Mouse (Mus musculus) regulatory T cell (primary cell): ENCODE results near the gene Slc44a3.

Source experiments
- in situ Hi-C: fragments of 300-600 bp; cut with MboI, MseI; formaldehyde crosslinking; loops from one replicate; pipeline ENCODE4 v1.15.1; 2025; ENCODE audit warnings: high pct_unique_total_duplicates

Slc44a3 gene

DNA sequence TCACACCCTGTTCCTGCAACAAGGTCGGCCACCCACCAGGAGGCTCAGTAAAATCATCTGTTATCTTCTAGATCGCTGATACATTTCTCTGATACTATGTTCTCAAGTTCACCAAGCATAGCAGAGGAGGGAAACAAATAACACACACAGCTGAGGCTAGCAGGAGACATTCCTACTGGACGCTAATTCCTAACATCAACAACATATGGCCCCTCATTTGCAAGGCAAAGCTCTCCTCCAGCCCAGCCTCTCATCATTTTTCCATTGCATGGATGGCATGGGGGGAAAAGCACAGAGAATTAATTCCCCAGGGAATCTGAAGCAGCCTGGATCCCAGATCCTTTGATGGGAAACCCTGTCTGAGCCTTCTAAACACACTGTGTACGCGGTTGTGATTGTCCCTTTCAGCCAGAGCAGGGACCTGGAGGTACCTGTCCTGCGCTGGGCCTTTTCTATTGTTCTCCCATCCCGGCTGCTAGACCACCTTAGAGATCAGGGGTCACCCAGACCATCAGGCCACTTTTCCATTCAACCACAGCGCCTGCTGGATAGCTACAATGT, 27.2 kb downstream of the Slc44a3 start:
- in situ Hi-C loops = loop anchor here (5.0 to 10.0 kb wide), 2 partner anchors 193 to 340 kb away; no protein-coding TSS in a partner anchor

DNA sequence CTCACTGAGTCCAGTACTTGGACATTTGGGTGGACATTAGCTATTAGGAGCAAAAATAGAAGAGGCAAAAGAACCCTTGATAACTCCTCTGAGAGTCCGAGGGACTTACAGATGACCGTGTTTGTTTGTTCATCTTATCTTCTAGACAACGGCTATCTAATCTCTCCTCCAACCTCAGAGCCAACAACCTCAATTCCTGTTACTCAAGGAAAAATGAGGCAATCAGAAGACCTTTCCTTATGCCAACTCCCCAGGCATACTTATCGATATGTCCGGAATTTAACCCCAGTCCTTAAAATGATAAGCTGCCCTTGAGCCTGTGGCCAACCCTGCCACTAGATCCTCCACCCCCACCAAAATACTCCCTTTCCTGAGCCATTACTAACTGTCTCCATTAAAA, 31.5 kb downstream of the Slc44a3 start:
- in situ Hi-C loops = loop anchor here (5.0 to 10.0 kb wide), 2 partner anchors 188 to 336 kb away; no protein-coding TSS in a partner anchor

DNA sequence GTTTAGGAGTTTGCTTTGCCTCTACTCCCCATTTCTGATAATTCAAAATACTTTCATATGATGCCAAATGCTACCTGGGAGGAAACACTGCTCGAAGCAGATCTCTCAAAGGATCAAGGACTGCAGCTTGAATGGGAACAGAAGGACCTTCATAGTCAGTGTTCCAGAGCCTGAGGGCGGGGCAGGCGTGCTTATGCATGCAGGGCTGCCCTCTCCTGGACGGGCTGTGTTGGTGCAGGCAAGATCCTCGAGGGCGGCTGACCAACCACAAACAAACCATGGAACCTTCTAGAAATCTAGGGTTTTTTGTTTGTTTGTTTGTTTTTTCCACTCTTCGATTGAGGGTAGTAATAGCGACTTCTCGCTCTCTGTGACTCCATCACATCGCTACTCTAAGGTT, 32.0 kb downstream of the Slc44a3 start:
- in situ Hi-C loops = loop anchor here (5.0 to 10.0 kb wide), 2 partner anchors 188 to 335 kb away; no protein-coding TSS in a partner anchor

DNA sequence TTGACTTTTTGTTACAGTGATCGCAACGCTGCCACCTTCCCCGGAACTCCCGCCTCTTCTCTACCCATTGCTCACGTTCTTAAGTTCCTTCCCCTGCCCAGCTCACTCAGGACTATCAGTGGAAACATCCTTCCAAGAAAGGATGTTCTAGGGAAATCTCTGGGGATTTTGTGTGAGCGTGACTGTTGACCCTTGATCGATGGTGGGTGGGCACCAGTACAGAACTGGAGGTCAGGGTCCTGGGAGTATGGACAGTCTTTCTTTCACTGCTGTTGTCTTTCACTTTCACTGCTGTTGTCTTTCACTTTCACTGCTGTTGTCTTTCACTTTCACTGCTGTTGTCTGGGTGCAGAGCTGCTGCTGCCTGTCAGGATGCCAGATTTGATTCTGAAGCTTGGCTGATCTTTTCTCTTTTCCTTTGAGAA, 38.2 kb downstream of the Slc44a3 start:
- in situ Hi-C loops = no loop called here

DNA sequence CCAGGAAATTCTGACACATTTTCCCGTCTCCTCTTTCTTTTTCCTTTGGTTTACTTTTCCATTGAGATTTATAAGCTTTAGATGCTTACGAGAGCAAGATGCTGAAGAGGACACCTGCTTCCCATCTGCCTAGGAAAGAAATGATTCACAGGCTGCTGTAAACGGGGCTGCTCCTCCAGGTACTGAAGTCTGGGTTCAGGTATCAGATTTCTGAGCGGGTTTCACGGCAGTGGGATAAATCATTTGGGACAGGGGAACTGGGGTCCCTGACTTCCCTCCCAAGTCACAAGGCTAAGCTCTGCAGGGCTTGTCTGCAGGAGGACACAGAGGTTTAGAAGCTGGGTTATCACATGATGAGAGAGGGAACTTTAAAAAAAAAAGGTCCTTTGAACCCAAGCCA, 40.2 kb downstream of the Slc44a3 start:
- in situ Hi-C loops = no loop called here

DNA sequence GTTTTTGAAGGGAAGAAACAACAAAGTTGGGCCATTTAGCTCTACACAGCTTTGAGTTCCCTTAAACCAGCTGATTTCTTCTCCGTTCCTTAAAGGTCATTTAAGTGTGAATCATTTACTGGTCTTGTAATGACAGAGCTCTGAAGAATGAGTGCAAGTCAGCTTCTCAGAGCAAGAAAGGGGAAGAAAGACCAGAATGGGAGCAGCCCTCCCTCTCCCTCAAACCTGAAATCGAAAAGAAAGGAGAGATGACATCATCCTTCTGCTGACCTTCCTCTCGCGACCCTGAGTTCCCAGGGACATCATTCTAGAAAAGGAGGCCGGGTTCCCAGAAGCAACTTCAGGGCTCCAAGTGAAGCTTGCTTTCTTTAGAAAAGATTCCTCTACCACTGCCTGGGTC, 41.3 kb downstream of the Slc44a3 start:
- in situ Hi-C loops = no loop called here

DNA sequence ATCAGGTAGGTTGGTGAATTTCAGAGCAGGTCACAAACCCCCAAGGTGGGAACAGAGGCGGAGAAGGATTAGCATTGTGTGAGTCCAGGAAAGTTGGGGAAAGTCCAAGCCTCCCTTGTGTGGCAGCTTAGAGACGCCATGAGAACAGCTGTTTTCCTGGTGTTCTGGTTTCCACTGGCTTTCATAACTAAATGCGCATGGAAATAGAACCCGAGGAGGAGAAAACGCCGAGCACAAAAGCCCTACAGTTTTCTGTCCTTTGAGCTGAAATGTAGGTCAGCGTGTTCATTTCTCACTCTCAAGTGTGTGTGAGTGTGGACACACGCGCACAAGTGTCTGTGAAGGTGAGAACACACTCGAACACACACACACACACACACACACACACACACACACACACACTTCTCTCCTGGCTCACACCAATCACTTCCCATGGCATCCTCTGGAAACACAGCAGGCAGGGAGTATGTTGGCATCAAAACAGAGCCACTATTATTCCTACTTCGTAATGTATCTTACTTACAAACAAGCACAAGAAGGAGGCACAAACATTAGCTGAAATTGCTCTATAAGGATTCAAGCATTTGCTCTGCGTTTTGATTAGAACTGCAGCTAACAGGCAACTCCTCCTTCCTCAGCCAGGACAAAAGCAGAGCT, 42.6 kb downstream of the Slc44a3 start:
- in situ Hi-C loops = no loop called here

DNA sequence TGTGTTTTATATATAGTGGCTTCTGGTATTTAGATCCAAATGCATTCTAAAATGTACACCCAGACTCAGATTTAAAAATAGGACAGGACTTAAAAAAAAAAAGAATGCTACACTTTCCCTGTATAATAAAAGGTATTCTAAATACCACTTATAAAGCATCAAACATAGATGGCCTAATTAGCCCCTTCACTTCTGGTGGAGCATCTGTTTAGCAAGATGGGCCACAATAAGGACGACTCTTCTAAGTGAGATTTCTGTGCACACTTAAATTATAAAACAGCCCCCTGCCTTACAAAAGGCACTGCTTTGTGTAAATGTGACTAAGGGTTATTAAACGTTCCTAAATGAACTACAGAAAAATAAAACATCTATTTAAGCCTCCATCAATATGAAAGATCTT, 47.0 kb downstream of the Slc44a3 start:
- in situ Hi-C loops = no loop called here

DNA sequence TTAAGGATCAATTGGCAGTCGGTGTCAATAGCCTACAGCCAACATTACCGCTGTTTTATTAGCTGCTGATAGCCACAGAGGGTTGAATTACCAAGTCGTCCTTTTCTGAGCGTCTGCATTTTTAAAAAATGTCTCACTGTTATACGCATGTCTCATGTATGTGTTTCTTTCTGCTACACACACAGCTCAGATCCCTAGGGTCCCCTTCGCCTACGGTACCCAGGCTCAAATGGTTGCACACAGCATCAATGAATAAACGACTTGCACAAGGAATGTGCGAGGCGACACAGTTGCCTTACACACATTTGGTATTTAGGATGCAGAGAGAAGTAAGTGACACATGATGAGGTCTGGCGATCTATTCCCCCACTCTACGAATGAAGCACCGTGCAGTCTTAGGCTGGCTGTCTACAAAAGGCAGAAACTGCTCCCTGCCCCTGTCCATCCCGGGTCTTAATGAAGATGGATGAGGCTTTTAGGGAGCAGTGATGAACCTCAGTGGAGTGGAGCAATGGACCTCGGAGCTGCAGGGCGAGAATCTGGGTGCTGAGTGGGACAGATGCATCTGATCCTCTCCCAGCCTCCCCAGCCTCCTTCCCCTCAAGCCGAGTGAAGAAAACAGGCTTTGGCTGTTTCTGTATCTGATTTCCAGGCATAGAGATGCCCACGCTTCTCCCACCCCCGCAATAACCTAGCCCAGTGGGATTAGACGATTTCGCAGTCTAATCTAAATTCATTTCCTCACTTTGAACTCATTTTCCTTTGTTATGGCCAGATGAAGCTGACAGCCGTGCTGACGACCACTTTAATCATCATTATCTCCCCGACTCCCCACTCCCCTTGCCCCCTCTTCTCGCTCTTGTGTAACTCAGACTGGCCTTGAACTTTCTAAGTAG, 48.7 kb downstream of the Slc44a3 start:
- in situ Hi-C loops = no loop called here

DNA sequence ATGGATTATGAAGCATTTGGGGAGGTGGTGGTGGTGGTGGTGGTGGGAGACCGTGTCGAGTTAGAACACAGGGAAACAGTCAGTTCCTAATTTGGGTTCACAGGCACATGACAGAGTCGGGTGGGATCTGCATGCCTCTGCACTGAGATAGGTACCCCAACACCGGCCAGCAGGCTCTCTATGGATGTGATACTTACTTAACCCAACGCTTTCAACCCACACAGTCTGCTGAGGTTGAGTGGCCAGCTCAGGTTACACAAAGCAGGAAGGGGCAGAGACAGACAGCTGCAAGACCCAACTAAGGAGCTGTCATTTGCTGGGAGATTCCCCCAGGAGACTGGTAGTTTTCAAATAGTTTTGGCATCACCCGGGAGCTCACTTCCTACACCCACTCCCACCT, 50.6 kb downstream of the Slc44a3 start:
- in situ Hi-C loops = no loop called here

DNA sequence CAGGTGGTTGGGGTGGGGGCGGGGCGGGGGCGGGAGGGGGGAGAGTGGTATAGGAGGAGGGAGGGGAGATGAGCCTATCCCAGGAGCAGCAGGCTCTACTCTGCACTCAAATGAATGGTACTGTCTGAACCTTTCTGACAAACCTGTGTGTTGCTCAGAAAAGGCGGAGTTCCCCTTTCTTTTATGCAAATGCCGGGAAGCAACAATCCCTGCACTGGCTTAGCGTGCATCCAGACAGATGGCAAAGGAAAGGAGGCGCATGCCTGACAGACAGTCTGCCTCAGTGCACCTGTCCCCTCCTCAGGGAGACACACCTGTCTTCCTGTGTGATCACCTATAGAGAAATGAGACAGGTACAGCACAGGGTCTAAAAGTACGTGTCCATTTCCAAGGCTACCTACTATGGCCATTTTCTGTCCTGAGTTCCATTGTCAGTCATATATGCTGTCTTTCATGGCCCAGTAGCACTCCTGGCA, 51.2 kb downstream of the Slc44a3 start:
- in situ Hi-C loops = no loop called here

DNA sequence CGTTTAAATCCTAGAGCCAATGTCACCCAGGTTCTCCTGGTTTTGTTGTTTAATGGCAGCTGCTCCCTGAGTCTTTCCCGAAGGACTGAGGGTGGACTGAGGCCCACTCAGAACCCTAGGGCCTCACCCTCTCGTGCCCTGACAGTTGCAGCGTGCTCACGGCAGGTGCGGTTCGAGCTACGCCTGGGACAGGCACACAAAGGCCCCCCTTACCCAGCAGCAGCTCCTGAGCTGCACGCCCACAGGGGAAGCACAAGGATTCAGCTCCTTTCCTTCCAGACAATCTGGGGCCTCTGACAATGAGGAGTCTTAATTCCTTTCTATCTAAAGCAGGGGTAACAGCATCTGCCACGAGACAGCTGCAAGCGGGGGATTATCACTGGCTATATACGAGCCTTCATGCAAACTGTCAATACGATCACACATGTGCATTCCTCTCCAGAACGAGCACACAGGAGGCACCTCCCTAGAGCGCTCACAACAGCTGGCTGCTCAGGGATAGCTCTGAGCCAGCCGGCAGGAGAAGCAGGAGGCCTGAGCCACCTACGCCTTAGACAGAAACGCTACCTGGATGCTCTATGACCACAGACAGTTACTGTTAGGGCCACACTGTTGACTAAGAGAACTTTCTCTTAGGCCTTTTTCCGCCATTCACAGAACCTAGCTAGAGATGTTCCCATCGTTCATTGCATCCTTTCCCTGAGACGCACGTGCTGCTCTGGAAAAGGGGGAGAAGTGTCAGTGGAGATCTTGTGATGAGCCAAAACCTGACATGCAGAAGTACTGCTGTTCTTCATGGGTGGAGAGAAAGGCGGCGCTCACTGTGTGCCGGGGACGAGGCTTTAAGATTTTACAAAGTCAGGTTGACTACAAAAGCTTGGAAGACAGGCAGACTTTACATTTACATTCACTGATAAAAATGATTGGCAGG, 51.9 kb downstream of the Slc44a3 start:
- in situ Hi-C loops = no loop called here

DNA sequence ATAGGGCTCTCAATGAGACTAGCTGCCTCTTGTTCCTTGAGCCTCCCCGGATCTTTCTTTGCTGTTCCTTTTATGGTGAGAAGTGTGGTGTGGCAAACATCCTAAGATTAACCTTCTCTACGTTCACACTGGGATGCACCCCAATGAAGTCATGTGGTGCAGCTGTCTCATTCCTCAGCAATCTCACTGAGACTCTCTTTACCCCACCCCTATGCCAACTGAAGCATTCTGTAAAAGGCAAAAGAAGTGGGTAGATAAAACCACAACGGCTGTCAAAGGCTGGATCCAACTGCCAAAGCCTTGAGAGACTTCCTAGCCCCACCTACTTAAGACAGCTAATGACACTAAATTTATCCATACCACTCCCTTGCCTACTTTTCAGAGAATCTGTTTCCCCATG, 57.5 kb downstream of the Slc44a3 start:
- in situ Hi-C loops = no loop called here

DNA sequence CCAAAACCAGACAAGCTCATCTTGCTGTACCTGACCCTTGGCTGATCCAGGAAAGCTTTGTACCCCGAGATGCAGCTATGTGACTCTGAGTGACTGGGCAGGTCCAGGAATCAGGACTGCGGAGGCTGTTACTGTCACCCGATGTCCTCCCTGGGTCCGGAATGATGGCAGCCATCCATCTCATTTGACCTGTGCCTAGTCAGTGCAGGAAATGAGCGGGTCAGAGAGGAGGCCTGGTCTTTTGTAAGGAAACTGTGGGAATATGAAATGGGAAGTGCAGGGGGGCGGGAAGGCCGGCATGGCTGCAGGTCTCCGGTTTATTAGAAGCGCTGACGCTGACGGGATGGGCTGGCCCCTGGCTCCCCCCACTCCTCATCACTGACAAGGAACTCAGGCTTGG, 60.5 kb downstream of the Slc44a3 start:
- in situ Hi-C loops = no loop called here

DNA sequence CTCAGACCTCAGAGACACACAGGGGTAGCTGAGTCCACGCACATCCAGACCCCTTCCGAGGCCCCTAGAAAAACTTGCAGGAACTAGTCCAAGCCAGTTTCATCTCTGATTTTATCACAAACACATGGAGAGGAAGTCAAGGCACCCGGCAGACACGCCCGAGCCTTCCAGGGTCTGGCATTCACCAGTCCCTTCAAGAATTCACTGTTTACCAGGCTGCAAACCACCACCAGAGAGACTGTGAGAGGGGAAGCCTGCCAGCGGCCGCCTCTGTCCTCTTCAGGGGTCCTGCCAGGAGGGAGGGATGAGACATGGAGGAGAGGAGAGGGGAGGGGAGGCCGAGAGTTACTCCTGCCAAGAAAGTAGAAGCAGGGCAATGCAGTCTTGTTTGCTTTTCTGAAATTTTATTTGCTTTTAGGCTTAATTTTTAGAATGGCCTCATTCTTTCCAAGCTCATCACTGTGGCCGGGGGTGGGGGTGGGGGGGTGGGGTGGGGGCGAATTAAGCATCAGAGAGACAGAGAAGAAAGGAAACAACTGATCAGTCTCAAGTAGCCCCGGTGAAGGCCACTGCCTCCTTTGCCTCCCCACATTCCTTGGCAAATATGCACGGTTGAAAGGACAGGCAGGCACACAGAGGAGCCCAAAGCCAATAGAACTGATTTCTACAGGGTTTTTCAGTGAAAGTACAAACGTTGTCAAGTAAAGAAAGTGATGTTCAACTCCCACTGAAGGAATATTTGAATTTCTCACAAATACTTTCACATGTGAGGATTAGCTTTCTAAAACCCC, 62.8 kb downstream of the Slc44a3 start:
- in situ Hi-C loops = no loop called here

DNA sequence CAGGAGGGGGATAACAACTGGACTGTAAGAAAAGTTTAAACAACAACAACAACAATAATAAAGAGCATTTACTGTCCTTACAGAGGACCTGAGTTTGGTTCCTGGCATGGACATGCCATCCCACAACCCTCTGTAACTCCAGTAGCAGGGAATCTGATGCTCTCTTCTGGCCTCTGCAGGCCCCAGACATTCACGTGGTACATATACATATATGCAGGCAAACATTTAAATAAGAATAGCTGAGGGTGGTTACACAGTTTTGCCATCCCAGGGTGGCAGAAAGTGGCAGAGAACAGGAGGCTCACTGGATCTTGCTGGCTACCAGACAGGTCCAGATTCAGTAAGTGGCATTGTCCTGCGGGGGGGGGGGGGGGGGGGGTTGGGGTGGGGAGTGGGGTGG, 64.1 kb downstream of the Slc44a3 start:
- in situ Hi-C loops = no loop called here

DNA sequence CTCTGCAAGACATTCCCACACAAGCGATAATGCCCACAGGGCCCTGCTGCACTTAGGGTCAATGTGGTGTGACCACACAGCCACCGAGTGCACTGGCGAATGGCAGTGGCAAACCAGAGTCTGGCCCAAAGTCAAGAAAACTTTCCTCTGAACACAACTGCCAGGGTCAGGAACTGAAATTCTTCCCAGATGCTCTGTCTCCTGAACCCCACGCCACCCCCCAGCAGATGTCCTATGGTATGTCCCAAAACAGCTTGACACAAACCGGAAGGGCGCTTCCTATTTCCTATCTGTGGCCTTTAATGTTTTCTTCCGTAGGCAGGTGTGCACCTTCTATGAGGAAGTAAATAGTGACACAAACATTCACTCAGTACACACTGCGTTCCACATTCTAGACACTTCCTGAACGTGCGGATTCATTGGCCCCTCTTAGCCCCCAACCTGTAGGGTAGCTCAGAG, 65.1 kb downstream of the Slc44a3 start:
- in situ Hi-C loops = no loop called here

DNA sequence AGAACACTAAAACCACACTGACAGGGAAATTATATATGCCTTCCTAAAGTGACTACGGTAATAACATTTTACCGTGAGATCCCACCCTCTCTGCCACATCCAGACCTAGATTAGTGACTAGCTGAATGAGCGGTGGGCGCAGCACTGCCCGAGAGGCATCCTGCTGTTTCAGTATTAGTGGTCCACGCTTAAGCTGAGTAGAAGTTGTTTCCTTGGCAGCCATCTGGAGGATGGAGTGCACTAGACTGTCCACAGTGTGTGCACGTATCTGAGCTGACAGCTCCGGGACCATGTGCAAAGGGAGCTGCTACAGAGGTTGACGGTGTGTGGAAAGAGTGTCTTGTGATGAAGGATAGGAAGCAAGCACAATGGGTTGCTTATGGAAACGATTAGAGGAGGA, 66.4 kb downstream of the Slc44a3 start:
- in situ Hi-C loops = no loop called here

DNA sequence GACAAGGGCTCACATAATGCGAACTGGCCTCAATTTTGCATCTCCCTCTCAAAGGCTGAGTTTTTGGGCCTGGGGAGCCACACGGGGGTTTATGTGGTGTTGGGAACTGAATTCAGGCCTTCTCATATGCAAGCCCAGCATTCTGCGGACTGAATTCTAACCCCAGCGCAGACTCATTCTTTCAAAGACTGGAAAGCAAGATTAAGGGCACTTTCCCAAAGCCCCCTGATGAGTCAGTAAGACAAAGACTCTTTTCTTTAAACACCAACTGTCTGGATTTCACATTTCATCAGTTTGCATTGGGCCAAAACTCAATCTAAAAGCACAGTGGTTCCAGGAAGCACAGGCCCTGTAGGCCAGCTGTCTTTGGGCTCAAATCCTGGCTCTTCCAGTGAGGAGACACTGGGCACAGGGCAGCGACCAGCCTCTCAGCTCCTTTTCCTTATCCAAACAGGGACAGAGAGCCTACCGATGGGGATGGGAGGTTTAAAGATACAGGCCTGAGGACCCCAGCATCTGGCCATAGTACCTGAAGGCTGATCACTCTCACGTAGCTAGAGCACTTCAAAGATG, 67.4 kb downstream of the Slc44a3 start:
- in situ Hi-C loops = no loop called here

DNA sequence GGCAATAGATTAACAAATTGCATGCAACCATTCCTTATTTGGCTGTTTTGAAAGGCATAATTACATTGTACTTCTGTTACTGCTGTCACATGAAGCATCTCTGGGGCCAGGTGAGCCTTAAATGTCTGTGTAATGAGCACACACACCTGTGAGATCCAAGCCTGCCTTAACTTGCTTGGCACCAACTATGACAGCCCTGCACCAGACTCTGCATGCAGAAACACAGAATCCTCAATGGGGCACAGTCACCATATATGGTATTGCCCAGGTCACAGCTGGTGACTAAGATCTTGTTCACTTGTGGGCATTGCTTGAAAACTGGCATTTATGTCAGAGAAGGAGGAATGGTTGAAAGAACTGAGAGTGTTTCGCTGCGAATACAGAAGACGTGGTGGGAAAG, 69.4 kb downstream of the Slc44a3 start:
- in situ Hi-C loops = no loop called here
